Mouse (Mus musculus) myocyte (in vitro differentiated cells): ENCODE data around the gene Mgat2.

ENCODE experiments used
- MAX ChIP-seq: IDR thresholded peaks from one replicate; pipeline ENCODE4 v1.6.1; 2011; ENCODE audit warnings: low read depth, mild to moderate bottlenecking, control low read depth
- MYOG ChIP-seq, 3 experiments: IDR thresholded peaks; one replicate each; pipeline ENCODE4 v1.6.1; 2011; ENCODE audit warnings: control low read depth in 2 of 3, low read depth in 2 of 3, mild to moderate bottlenecking in 2 of 3; ENCODE audit not compliant: insufficient read length in 2 of 3, control insufficient read depth in 1 of 3, insufficient read depth in 1 of 3
- POLR2A ChIP-seq: IDR thresholded peaks from one replicate; pipeline ENCODE4 v1.6.1; 2011; ENCODE audit warnings: low read depth, mild to moderate bottlenecking, control low read depth, moderate library complexity; ENCODE audit not compliant: insufficient read length
- POLR2AphosphoS2 ChIP-seq: IDR thresholded peaks from one replicate; pipeline ENCODE4 v1.6.1; 2011; ENCODE audit warnings: low read depth, control low read depth; ENCODE audit not compliant: insufficient read length
- TCF12 ChIP-seq: IDR thresholded peaks from one replicate; pipeline ENCODE4 v1.6.1; 2011; ENCODE audit warnings: mild to moderate bottlenecking, control low read depth; ENCODE audit not compliant: poor library complexity, insufficient read depth, severe bottlenecking
- USF1 ChIP-seq: IDR thresholded peaks from one replicate; pipeline ENCODE4 v1.6.1; 2011; ENCODE audit warnings: low read depth, mild to moderate bottlenecking, control low read depth, moderate library complexity

- TF ChIP-seq POLR2A (no peak), MAX (no peak), MYOG (IDR thresholded peaks at IDR 0.05; ENCODE audit: control insufficient read depth in 1 of 3, insufficient read depth in 1 of 3, insufficient read length in 2 of 3, low read depth in 2 of 3) (no peak), POLR2AphosphoS2 (no peak), USF1 (no peak), TCF12 (no peak)
Measured at GRCm38 (mm10) chr12:69207396-69207795, 23.4 kb downstream of the Mgat2 start.
